Mouse (Mus musculus) urinary bladder, postnatal 10 days (tissue): ENCODE measurements around the gene Gm44805.
"Not testable (repeated sequence)": the region's sequence is repeated elsewhere in the genome, so short reads cannot be mapped to it uniquely, and the experiment has no call there.

ENCODE experiments used
- DNase-seq: peaks from one replicate; pipeline ENCODE4 v3.0.0; 2022; ENCODE audit warnings: low spot score

Gene Gm44805

GRCm38 (mm10) chr7:19698907-19699826 lies 17.9 kb upstream of the Gm44805 start, which contains the start of gene Apoe:
Gene Apoe, minus strand, starts transcription at chr7:19699188.
- no peak for DNase-seq

- DNase-seq, result no peak
These were observed 17.0 kb upstream of the Gm44805 start for GRCm38 (mm10) chr7:19697949-19698906.

- no peak for DNase-seq
These were observed 15.2 kb upstream of the Gm44805 start for GRCm38 (mm10) chr7:19696336-19696873.

DNA sequence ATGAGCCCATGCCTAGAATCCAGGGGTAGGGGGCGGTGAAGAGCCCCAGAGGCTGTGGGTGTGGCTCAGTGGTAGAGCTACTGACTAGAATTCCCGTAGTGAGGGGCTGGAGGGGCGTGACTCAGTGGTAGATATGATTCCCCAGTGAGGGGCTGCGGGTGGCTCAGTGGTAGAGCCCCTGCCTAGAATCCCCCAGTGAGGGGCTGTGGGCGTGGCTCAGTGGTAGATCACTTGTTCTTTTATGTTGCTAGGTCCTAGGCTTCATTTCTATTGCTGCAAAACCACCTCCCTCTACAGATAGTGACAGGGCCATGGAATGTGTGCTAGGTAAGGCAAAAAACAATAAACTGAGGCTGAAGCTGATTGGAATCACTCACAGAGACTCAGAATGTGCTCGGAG lies 14.7 kb upstream of the Gm44805 start:
- DNase-seq, result no peak

GRCm38 (mm10) chr7:19695213-19695594 lies 14.0 kb upstream of the Gm44805 start:
- DNase-seq, result no peak

GRCm38 (mm10) chr7:19694336-19695212 lies 13.4 kb upstream of the Gm44805 start:
- no peak for DNase-seq

DNA sequence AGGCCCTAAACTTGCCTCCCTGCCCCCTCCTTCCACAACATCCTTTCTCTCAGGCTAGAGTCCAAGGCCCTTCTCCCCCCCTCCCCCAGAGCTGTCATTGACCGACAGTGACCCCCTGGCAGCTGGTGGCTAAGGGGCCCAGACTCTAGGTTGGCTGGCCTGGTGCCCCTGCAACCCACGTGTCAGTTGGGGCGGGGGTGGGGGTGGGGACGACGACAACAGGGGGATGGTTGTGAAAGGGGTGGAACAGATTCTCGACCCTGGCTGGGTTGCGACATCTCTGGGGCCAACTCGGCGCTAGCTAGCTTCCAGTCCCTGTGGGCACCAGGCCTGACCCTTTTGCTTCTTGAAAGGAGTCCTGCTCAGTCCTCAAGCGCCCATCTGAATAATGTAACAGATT lies 12.2 kb upstream of the Gm44805 start:
- no peak for DNase-seq

- no peak for DNase-seq
These were observed 10.9 kb upstream of the Gm44805 start, which contains the start of gene Apoc1 for GRCm38 (mm10) chr7:19691873-19692865. Gene Apoc1, minus strand, starts transcription at chr7:19692660.

GRCm38 (mm10) chr7:19691434-19691833 lies 10.2 kb upstream of the Gm44805 start:
- no peak for DNase-seq

- DNase-seq, result no peak
These were observed 9.6 kb upstream of the Gm44805 start for GRCm38 (mm10) chr7:19690845-19691244.

- DNase-seq, result no peak
These were observed 7.4 kb upstream of the Gm44805 start for GRCm38 (mm10) chr7:19688611-19689010.

DNA sequence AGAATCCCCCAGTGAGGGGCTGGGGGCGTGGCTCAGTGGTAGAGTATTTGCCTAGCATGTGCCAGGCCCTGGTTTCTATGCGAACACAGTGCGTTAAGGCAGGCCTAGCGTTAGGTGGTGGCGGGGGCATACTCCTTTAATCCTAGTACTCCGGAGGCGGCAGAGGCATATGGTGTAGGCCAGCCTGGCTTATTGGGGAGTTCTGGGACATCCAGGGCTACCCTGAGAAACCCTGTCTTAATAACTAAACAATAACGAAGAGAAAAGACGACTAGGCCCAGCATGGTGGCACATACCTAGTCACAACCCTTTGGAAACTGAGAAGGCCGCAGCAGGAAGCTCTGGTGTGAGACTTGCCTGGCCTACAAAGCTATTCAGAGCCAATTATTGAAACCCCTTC lies 6.9 kb upstream of the Gm44805 start:
- no peak for DNase-seq

- not testable (repeated sequence) for DNase-seq
These were observed 5.8 kb upstream of the Gm44805 start for GRCm38 (mm10) chr7:19686927-19687583.

GRCm38 (mm10) chr7:19686521-19686920 lies 5.3 kb upstream of the Gm44805 start:
- DNase-seq, result no peak

DNA sequence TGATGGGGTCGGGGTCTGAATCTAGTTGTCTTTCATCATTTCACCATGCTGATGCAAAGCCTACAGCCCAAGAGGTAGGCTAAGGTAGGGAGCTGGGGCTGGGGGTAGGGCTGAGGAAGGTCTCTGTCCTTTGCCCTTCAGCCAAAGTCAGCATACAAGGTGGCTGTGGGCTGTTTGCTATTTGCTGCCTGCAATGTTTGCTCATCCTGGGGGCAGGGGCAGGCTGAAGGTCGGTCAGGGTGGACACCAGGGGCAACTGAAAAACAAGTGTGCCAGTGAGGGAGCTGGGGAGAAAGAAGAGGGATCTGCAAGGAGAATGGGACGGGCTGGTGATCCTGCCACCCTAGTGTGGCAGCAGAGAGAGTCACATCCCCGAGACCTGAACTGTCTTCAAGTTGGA lies 4.2 kb upstream of the Gm44805 start:
- no peak for DNase-seq

DNA sequence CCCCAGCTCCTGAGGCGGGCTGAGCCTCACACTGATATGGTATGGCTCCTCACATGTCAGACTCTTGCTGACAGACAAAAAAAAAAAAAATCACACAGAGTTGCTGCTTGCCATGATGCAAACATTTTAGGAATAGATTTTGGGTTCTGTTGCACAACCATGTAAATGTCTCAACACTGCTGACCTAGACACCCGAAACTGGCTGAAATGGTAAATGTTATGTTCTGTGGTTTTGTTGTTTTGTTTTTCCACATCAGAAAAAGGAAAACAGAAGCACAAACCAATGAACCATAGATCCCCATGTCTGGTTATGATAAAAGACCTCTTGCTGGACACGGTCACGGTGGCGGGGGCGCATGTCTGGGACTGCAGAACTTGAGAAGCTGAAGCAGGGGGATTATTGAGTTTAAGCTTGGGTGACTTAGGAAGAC lies 2.6 kb upstream of the Gm44805 start:
- DNase-seq, result no peak

DNA sequence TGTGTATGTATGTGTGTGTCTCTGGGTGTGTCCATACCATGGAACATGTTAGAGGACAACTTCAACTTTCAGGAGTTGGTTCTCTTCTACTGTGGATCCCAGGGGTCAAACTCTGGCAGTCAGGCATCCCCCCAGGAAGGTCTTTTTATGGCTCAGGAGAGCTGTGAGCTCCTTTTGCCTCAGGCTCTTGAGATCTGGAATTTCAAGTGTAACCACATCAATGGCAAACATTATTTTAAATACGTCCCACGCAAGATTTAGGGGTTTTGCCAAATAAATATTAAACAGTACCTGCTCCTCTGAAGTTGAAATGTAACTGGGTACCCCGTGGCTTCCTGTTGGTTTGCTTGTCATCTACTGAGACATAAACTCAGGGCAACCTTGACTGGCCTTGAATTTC lies 1.8 kb upstream of the Gm44805 start:
- DNase-seq, result no peak

DNA sequence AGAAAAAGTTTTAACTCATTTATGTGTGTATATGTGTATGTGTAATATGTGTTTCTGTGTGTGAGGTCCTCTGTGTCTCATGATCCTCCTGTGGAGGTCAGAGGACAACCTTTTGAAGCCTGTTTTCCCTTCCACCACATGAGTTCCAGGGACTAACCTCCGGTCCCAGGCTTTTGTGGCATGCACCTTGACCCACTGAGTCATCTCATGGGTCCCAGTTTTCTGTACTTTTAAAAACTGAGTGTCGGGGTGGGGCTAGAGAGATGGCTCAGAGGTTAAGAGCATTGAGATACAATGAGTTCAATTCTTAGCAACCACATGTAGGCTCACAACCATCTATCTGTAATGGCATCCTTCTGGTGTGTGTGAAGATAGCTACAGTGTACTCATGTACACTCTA lies 521 bp downstream of the Gm44805 start:
- DNase-seq, result no peak

GRCm38 (mm10) chr7:19678901-19679300 lies 2.3 kb downstream of the Gm44805 start:
- DNase-seq, result no peak
